Comparison of ENCODE assay signal across 19 mouse cellular contexts in the genomic region with DNA sequence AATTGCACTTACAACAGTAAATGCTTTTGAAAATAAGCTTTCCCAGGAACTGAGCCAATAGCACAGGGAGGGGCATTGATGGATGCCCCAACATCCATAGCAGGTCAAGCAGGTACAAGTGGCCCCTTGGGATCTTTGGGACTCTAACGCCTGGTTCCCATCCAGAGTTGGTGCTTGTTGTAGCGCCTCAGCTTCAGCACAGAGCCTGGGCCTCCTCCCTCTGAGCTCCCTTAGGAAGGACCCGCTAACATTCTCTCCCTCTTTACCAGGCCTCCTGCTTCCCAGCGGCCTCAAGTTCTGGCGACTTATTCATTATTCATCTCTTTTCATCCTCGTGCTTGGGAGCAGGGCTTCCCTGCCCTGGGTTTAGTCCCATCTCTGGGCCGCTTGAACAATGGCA. TPM values are rescaled to one million over a fixed set of nuclear protein-coding genes. Genes with fewer than 3 reads are reported as not detected.
DNase-seq lines count a peak whose midpoint lies in the region; ATAC-seq and TF ChIP-seq lines count a peak whose summit lies in the region.
"Had no signal": no experiment of that assay in that cellular context is flagged by ENCODE, and none has a peak within 500 bp of the region (broad histone marks: within the 10 kb centered on the region; RNA-seq: fewer than 3 reads in every experiment).

Gene Myo3b, plus strand, starts transcription at position 375 of the 400 bp plus-strand sequence.

- no peak within 1 kb of the TSS for H3K4me3 ChIP-seq in hindbrain, embryonic 16.5 days (ENCODE audit: low read length)
- H3K4me3 ChIP-seq in hindbrain, embryonic 13.5 days = no peak within 1 kb of the TSS
- peak within 1 kb of the TSS; percentile 29 for H3K4me3 ChIP-seq in ES-Bruce4 (ENCODE audit: low read depth, low read length)
- H3K4me3 ChIP-seq in embryonic facial prominence, embryonic 13.5 days = no peak within 1 kb of the TSS
- no peak within 1 kb of the TSS for H3K4me3 ChIP-seq in midbrain, embryonic 15.5 days
- H3K4me3 ChIP-seq in kidney, embryonic 14.5 days (ENCODE audit: low read length) = no peak within 1 kb of the TSS
- H3K4me3 ChIP-seq: heart, embryonic 13.5 days; layer of hippocampus, adult 2 months; liver, embryonic 12.5 days had no signal

- WGBS in hindbrain, embryonic 16.5 days = 17% methylated on average over 7 of the region's 7 CpGs
- 18% methylated on average over 7 of the region's 7 CpGs for WGBS in hindbrain, embryonic 13.5 days
- 14% methylated on average over 7 of the region's 7 CpGs for WGBS in embryonic facial prominence, embryonic 13.5 days
- 16% methylated on average over 7 of the region's 7 CpGs for WGBS in midbrain, embryonic 15.5 days
- 39% methylated on average over 7 of the region's 7 CpGs for WGBS in kidney, embryonic 14.5 days

- no peak for TF ChIP-seq CTCF in ES-Bruce4 (IDR thresholded peaks at IDR 0.05; ENCODE audit: low read depth, low read length)

- 0 out of 2 replicates have a peak, but pooled peaks have one; percentile 30 for ATAC-seq in hindbrain, embryonic 16.5 days
- ATAC-seq in hindbrain, embryonic 13.5 days (ENCODE audit: low FRiP score) = no peak
- ATAC-seq in embryonic facial prominence, embryonic 13.5 days (ENCODE audit: insufficient number of reproducible peaks, insufficient read depth, low FRiP score, low TSS enrichment, low read depth) = no peak
- no peak; the same call in 1 of the 2 replicates for ATAC-seq in midbrain, embryonic 15.5 days (replicated peaks)
- ATAC-seq in kidney, embryonic 14.5 days (ENCODE audit: low FRiP score, low TSS enrichment) = no peak
- ATAC-seq: intestine, postnatal 0 days; liver, embryonic 12.5 days had no signal

- no peak for TF ChIP-seq EP300 in ES-Bruce4 (IDR thresholded peaks at IDR 0.05; ENCODE audit: insufficient read depth, low read depth, low read length)

- DNase-seq in natural killer cell, adult 2 months (ENCODE audit: low spot score in 2 of 2) = no peak
- DNase-seq: adrenal gland, adult 2 months; cerebellum, adult 11-12 months; cerebellum, postnatal 25 days; left cerebral cortex, postnatal 4 days; lung, embryonic 14.5 days; thymus, adult 18-20 months had no signal

- TF ChIP-seq POLR2A in ES-Bruce4 (IDR thresholded peaks at IDR 0.05; ENCODE audit: insufficient read depth, low read length) = no peak

- no peaks in the 10 kb centered on the region for H3K9me3 ChIP-seq in hindbrain, embryonic 16.5 days (ENCODE audit: control insufficient read depth, low read length)
- no peaks in the 10 kb centered on the region for H3K9me3 ChIP-seq in hindbrain, embryonic 13.5 days
- H3K9me3 ChIP-seq in ES-Bruce4 (replicated peaks; ENCODE audit: control insufficient read depth, insufficient read depth, low read length, poor library complexity, severe bottlenecking) = no peaks in the 10 kb centered on the region
- H3K9me3 ChIP-seq in embryonic facial prominence, embryonic 13.5 days = no peaks in the 10 kb centered on the region
- H3K9me3 ChIP-seq in midbrain, embryonic 15.5 days = no peaks in the 10 kb centered on the region
- H3K9me3 ChIP-seq in kidney, embryonic 14.5 days (ENCODE audit: control insufficient read depth, low read length) = no peaks in the 10 kb centered on the region
- H3K9me3 ChIP-seq: heart, embryonic 13.5 days; liver, embryonic 12.5 days had no signal

- H3K27ac ChIP-seq in hindbrain, embryonic 16.5 days (ENCODE audit: low read depth, low read length) = no peak within 1 kb of the TSS
- no peak within 1 kb of the TSS for H3K27ac ChIP-seq in hindbrain, embryonic 13.5 days
- H3K27ac ChIP-seq in ES-Bruce4 (ENCODE audit: insufficient read depth, low read length) = no peak within 1 kb of the TSS
- no peak within 1 kb of the TSS for H3K27ac ChIP-seq in embryonic facial prominence, embryonic 13.5 days
- no peak within 1 kb of the TSS for H3K27ac ChIP-seq in midbrain, embryonic 15.5 days
- H3K27ac ChIP-seq in kidney, embryonic 14.5 days (ENCODE audit: low read depth, low read length) = no peak within 1 kb of the TSS
- H3K27ac ChIP-seq: heart, embryonic 13.5 days; kidney, postnatal 0 days; layer of hippocampus, adult 2 months; liver, embryonic 12.5 days; macrophage had no signal

- no peak within 1 kb of the TSS for H3K4me2 ChIP-seq in hindbrain, embryonic 16.5 days (ENCODE audit: low read length)
- no peak within 1 kb of the TSS for H3K4me2 ChIP-seq in hindbrain, embryonic 13.5 days
- H3K4me2 ChIP-seq in embryonic facial prominence, embryonic 13.5 days = 0 out of 2 replicates have a peak within 1 kb of the TSS, but pooled peaks have one; percentile 11
- peak within 1 kb of the TSS; percentile 15; the same call in 1 of the 2 replicates for H3K4me2 ChIP-seq in midbrain, embryonic 15.5 days
- H3K4me2 ChIP-seq in kidney, embryonic 14.5 days (replicated peaks; ENCODE audit: low read depth, low read length) = no peak within 1 kb of the TSS
- H3K4me2 ChIP-seq: heart, embryonic 13.5 days; liver, embryonic 12.5 days; lung, embryonic 14.5 days had no signal

- 0 out of 2 replicates have a peak within 1 kb of the TSS, but pooled peaks have one; percentile 32 for H3K9ac ChIP-seq in hindbrain, embryonic 16.5 days (ENCODE audit: low read depth, low read length)
- H3K9ac ChIP-seq in hindbrain, embryonic 13.5 days = no peak within 1 kb of the TSS
- no peak within 1 kb of the TSS for H3K9ac ChIP-seq in ES-Bruce4 (ENCODE audit: low read depth, poor library complexity, severe bottlenecking)
- no peak within 1 kb of the TSS for H3K9ac ChIP-seq in embryonic facial prominence, embryonic 13.5 days
- H3K9ac ChIP-seq in midbrain, embryonic 15.5 days = no peak within 1 kb of the TSS
- no peak within 1 kb of the TSS for H3K9ac ChIP-seq in kidney, embryonic 14.5 days (ENCODE audit: low read depth, low read length)
- H3K9ac ChIP-seq: heart, embryonic 13.5 days; liver, embryonic 12.5 days; lung, embryonic 14.5 days had no signal

- H3K36me3 ChIP-seq in hindbrain, embryonic 16.5 days (ENCODE audit: control insufficient read depth, insufficient read depth, low read length) = no peaks in the 10 kb centered on the region
- no peaks in the 10 kb centered on the region for H3K36me3 ChIP-seq in hindbrain, embryonic 13.5 days
- H3K36me3 ChIP-seq in ES-Bruce4 (ENCODE audit: control insufficient read depth, insufficient read depth, low read length, poor library complexity, severe bottlenecking) = no peaks in the 10 kb centered on the region
- no peaks in the 10 kb centered on the region for H3K36me3 ChIP-seq in embryonic facial prominence, embryonic 13.5 days
- H3K36me3 ChIP-seq in midbrain, embryonic 15.5 days (replicated peaks) = no peaks in the 10 kb centered on the region
- no peaks in the 10 kb centered on the region for H3K36me3 ChIP-seq in kidney, embryonic 14.5 days (ENCODE audit: control insufficient read depth, insufficient read depth, low read length)
- H3K36me3 ChIP-seq: heart, embryonic 13.5 days; liver, embryonic 12.5 days had no signal

- H3K27me3 ChIP-seq in hindbrain, embryonic 16.5 days (replicated peaks; ENCODE audit: control insufficient read depth, insufficient read depth, low read length) = no peaks in the 10 kb centered on the region
- no peaks in the 10 kb centered on the region for H3K27me3 ChIP-seq in hindbrain, embryonic 13.5 days
- no peaks in the 10 kb centered on the region for H3K27me3 ChIP-seq in ES-Bruce4 (ENCODE audit: control insufficient read depth, insufficient read depth, low read length, poor library complexity, severe bottlenecking)
- H3K27me3 ChIP-seq in embryonic facial prominence, embryonic 13.5 days = no peaks in the 10 kb centered on the region
- no peaks in the 10 kb centered on the region for H3K27me3 ChIP-seq in midbrain, embryonic 15.5 days (replicated peaks)
- H3K27me3 ChIP-seq in kidney, embryonic 14.5 days (ENCODE audit: control insufficient read depth, insufficient read depth, low read length) = no peaks in the 10 kb centered on the region
- H3K27me3 ChIP-seq: heart, embryonic 13.5 days had no signal

- peaks cover 3% of the 10 kb centered on the region; the same call in 1 of the 2 replicates for H3K4me1 ChIP-seq in hindbrain, embryonic 16.5 days (ENCODE audit: control insufficient read depth, insufficient read depth, low read depth, low read length)
- peaks cover 10% of the 10 kb centered on the region for H3K4me1 ChIP-seq in hindbrain, embryonic 13.5 days (replicated peaks)
- H3K4me1 ChIP-seq in ES-Bruce4 (ENCODE audit: control insufficient read depth, insufficient read depth, low read length) = no peaks in the 10 kb centered on the region
- peaks cover 8% of the 10 kb centered on the region; the same call in 1 of the 2 replicates for H3K4me1 ChIP-seq in embryonic facial prominence, embryonic 13.5 days
- H3K4me1 ChIP-seq in midbrain, embryonic 15.5 days = peaks cover 9% of the 10 kb centered on the region; the same call in 1 of the 2 replicates
- no peaks in the 10 kb centered on the region for H3K4me1 ChIP-seq in kidney, embryonic 14.5 days (ENCODE audit: control insufficient read depth, insufficient read depth, low read length)
- H3K4me1 ChIP-seq: heart, embryonic 13.5 days; liver, embryonic 12.5 days had no signal

RNA-seq across cellular contexts. Expression of gene Myo3b, which starts in this region (rescaled TPM):
- polyA plus RNA-seq in hindbrain, embryonic 16.5 days (2015; fragmentation: Nextera tagmentation; extraction: Ambion mirVana) = 0.17 and 0.39 TPM in 2 replicates
- 0.12 and 0.39 TPM in 2 replicates for polyA plus RNA-seq in hindbrain, embryonic 13.5 days (2015; fragmentation: Nextera tagmentation; extraction: Ambion mirVana)
- not detected in 2 replicates for polyA plus RNA-seq in ES-Bruce4 (2011; ENCODE audit: insufficient read depth, insufficient read length, low read depth, missing spikeins)
- 0.07 TPM in 1 of 2 replicates, not detected in the other for polyA plus RNA-seq in embryonic facial prominence, embryonic 13.5 days (2015; fragmentation: Nextera tagmentation; extraction: Ambion mirVana)
- 0.24 and 0.41 TPM in 2 replicates for polyA plus RNA-seq in midbrain, embryonic 15.5 days (2015; fragmentation: Nextera tagmentation; extraction: Ambion mirVana)
- polyA plus RNA-seq in kidney, embryonic 14.5 days (2014; fragmentation: Nextera tagmentation; extraction: Ambion mirVana) = 0.39 and 0.77 TPM in 2 replicates
- polyA plus RNA-seq: intestine, postnatal 0 days; liver, embryonic 12.5 days; macrophage had no signal

Comparison
In these comparisons a context has a peak if more than half of its experiments do, and no peak if none do; other contexts are left out.
1. Peak in ATAC-seq and H3K9ac ChIP-seq in hindbrain, embryonic 16.5 days; RNA of the gene not detected or under 1 TPM.
2. H3K4me2 ChIP-seq: peak in embryonic facial prominence, embryonic 13.5 days (single experiment) and midbrain, embryonic 15.5 days (single experiment); none in hindbrain, embryonic 16.5 days (single experiment), hindbrain, embryonic 13.5 days (single experiment) and kidney, embryonic 14.5 days (single experiment).